Mouse (Mus musculus) heart, embryonic 15.5 days (tissue): ENCODE results near the gene Utrn. TPM values are rescaled to one million over a fixed set of nuclear protein-coding genes. Genes with fewer than 3 reads are reported as not detected.

Source experiments
- ATAC-seq: fragments of 200-750 bp; cut with Nextera tagmentation; replicated peaks from 2 replicates; pipeline ENCODE4 v1.8.0; 2017; ENCODE audit warnings: low read depth, moderate TSS enrichment; ENCODE audit not compliant: insufficient number of reproducible peaks, insufficient read depth, low FRiP score
- H3K27ac ChIP-seq: fragments of 300-500 bp; sonication (generic); 2 replicates; pipeline ENCODE4 v1.5.1; 2015; ENCODE audit warnings: mild to moderate bottlenecking, inconsistent platforms
- H3K27me3 ChIP-seq: fragments of 300-500 bp; sonication (generic); 2 replicates; pipeline ENCODE4 v1.6.1; 2015; ENCODE audit warnings: inconsistent platforms
- H3K36me3 ChIP-seq: fragments of 300-500 bp; sonication (generic); 2 replicates; pipeline ENCODE4 v1.6.1; 2015; ENCODE audit warnings: mild to moderate bottlenecking, inconsistent platforms
- H3K4me1 ChIP-seq: fragments of 300-500 bp; sonication (generic); replicated peaks from 2 replicates; pipeline ENCODE4 v1.6.1; 2015; ENCODE audit warnings: inconsistent platforms
- H3K4me2 ChIP-seq: fragments of 300-500 bp; sonication (generic); 2 replicates; pipeline ENCODE4 v1.6.1; 2015; ENCODE audit warnings: inconsistent platforms, mild to moderate bottlenecking, moderate library complexity
- H3K4me3 ChIP-seq: fragments of 300-500 bp; sonication (generic); 2 replicates; pipeline ENCODE4 v1.5.1; 2015; ENCODE audit warnings: mild to moderate bottlenecking, inconsistent platforms
- H3K9ac ChIP-seq: fragments of 300-500 bp; sonication (generic); 2 replicates; pipeline ENCODE4 v1.6.1; 2015; ENCODE audit warnings: mild to moderate bottlenecking, inconsistent platforms
- H3K9me3 ChIP-seq: fragments of 300-500 bp; sonication (generic); replicated peaks from 2 replicates; pipeline ENCODE4 v1.6.1; 2016; ENCODE audit warnings: inconsistent platforms
- WGBS: fragments of 180-500 bp; shearing (Covaris S2); methylation state at CpG from one replicate; pipeline ENCODE4 v1.1.7; 2015; ENCODE audit warnings: mixed read lengths; 5-methylcytosine and 5-hydroxymethylcytosine counted together
- polyA plus RNA-seq: library from polyadenylated mRNA; unstranded; fragments of >200 nt; fragmentation: Nextera tagmentation; extraction: Ambion mirVana; gene quantifications from 2 replicates; pipeline ENCODE4 v1.2.1, GENCODE M21; 2015

The Utrn gene
- polyA plus RNA-seq, 1 experiment from 2014 or later: 58.8 TPM

- H3K27me3 ChIP-seq: no peaks in the 10 kb centered on the region
- H3K9me3 ChIP-seq: no peaks in the 10 kb centered on the region
- no peaks in the 10 kb centered on the region for H3K36me3 ChIP-seq
- no peak overlapping the region for H3K4me3 ChIP-seq
- no peak overlapping the region for H3K9ac ChIP-seq
- H3K4me1 ChIP-seq: peaks cover 39% of the 10 kb centered on the region
- no peak overlapping the region for H3K27ac ChIP-seq
- ATAC-seq: no peak
- 49% methylated on average over 8 of the region's 8 CpGs for WGBS
- H3K4me2 ChIP-seq: no peak overlapping the region
Measured at GRCm38 (mm10) chr10:12795796-12796509, 73.2 kb downstream of the Utrn start.

GRCm38 (mm10) chr10:12792049-12792448, 77.1 kb downstream of the Utrn start:
- H3K4me1 ChIP-seq: peaks cover 46% of the 10 kb centered on the region
- H3K27ac ChIP-seq: peak overlapping the region; percentile 32
- H3K27me3 ChIP-seq: no peaks in the 10 kb centered on the region
- no peak overlapping the region for H3K9ac ChIP-seq
- H3K4me3 ChIP-seq: no peak overlapping the region
- ATAC-seq: peak; percentile 42; the same call in 1 of the 2 replicates
- WGBS: 34% methylated on average over 6 of the region's 6 CpGs
- H3K4me2 ChIP-seq: no peak overlapping the region
- H3K9me3 ChIP-seq: no peaks in the 10 kb centered on the region
- H3K36me3 ChIP-seq: no peaks in the 10 kb centered on the region

- Histone ChIP-seq H3K36me3 (no peaks in the 10 kb centered on the region), H3K4me3 (no peak overlapping the region), H3K9me3 (no peaks in the 10 kb centered on the region), H3K4me2 (no peak overlapping the region), H3K27ac (no peak overlapping the region), H3K27me3 (no peaks in the 10 kb centered on the region), H3K9ac (no peak overlapping the region), H3K4me1 (peaks cover 34% of the 10 kb centered on the region)
- WGBS: 62% methylated on average over 3 of the region's 3 CpGs
- no peak for ATAC-seq
Measured at GRCm38 (mm10) chr10:12790881-12791280, 78.3 kb downstream of the Utrn start.

GRCm38 (mm10) chr10:12788529-12788928, 80.6 kb downstream of the Utrn start:
- Histone ChIP-seq H3K9me3 (no peaks in the 10 kb centered on the region), H3K4me3 (no peak overlapping the region), H3K4me2 (no peak overlapping the region), H3K9ac (no peak overlapping the region), H3K4me1 (peaks cover 30% of the 10 kb centered on the region), H3K27me3 (no peaks in the 10 kb centered on the region), H3K27ac (peak overlapping the region; percentile 19; the same call in 1 of the 2 replicates), H3K36me3 (0 out of 2 replicates have a peak, but pooled peaks cover 3% of the 10 kb centered on the region)
- ATAC-seq: no peak
- WGBS: 41% methylated on average over 1 of the region's 1 CpGs

- no peak for ATAC-seq
- Histone ChIP-seq H3K9me3 (no peaks in the 10 kb centered on the region), H3K4me2 (no peak overlapping the region), H3K4me3 (no peak overlapping the region), H3K27ac (peak overlapping the region; percentile 19; the same call in 1 of the 2 replicates), H3K9ac (no peak overlapping the region), H3K4me1 (peaks cover 30% of the 10 kb centered on the region), H3K27me3 (no peaks in the 10 kb centered on the region), H3K36me3 (0 out of 2 replicates have a peak, but pooled peaks cover 3% of the 10 kb centered on the region)
- WGBS: 60% methylated on average over 6 of the region's 6 CpGs
Measured at GRCm38 (mm10) chr10:12787965-12788364, 81.2 kb downstream of the Utrn start.

GRCm38 (mm10) chr10:12785299-12785698, 83.9 kb downstream of the Utrn start:
- WGBS: 91% methylated on average over 5 of the region's 5 CpGs
- Histone ChIP-seq H3K9me3 (no peaks in the 10 kb centered on the region), H3K27me3 (no peaks in the 10 kb centered on the region), H3K4me1 (peaks cover 11% of the 10 kb centered on the region), H3K9ac (no peak overlapping the region), H3K4me2 (no peak overlapping the region), H3K36me3 (0 out of 2 replicates have a peak, but pooled peaks cover 3% of the 10 kb centered on the region), H3K4me3 (no peak overlapping the region), H3K27ac (no peak overlapping the region)
- no peak for ATAC-seq

- H3K4me1 ChIP-seq: no peaks in the 10 kb centered on the region
- no peak for ATAC-seq
- no peaks in the 10 kb centered on the region for H3K9me3 ChIP-seq
- 0 out of 2 replicates have a peak, but pooled peaks cover 3% of the 10 kb centered on the region for H3K36me3 ChIP-seq
- peak overlapping the region; percentile 36; the same call in 1 of the 2 replicates for H3K27ac ChIP-seq
- H3K4me3 ChIP-seq: no peak overlapping the region
- H3K9ac ChIP-seq: no peak overlapping the region
- no peaks in the 10 kb centered on the region for H3K27me3 ChIP-seq
- H3K4me2 ChIP-seq: no peak overlapping the region
- WGBS: 67% methylated on average over 4 of the region's 4 CpGs
Measured at GRCm38 (mm10) chr10:12781381-12781907, 87.7 kb downstream of the Utrn start.

GRCm38 (mm10) chr10:12773178-12773577, 96.0 kb downstream of the Utrn start:
- Histone ChIP-seq H3K4me1 (peaks cover 7% of the 10 kb centered on the region), H3K9ac (no peak overlapping the region), H3K27me3 (no peaks in the 10 kb centered on the region), H3K9me3 (no peaks in the 10 kb centered on the region), H3K4me2 (no peak overlapping the region), H3K36me3 (no peaks in the 10 kb centered on the region), H3K27ac (no peak overlapping the region), H3K4me3 (no peak overlapping the region)
- 20% methylated on average over 6 of the region's 6 CpGs for WGBS
- 0 out of 2 replicates have a peak, but pooled peaks have one; percentile 27 for ATAC-seq

- Histone ChIP-seq H3K4me2 (no peak overlapping the region), H3K4me3 (no peak overlapping the region), H3K27me3 (no peaks in the 10 kb centered on the region), H3K9ac (no peak overlapping the region), H3K36me3 (no peaks in the 10 kb centered on the region), H3K9me3 (no peaks in the 10 kb centered on the region), H3K27ac (no peak overlapping the region), H3K4me1 (peaks cover 7% of the 10 kb centered on the region)
- no peak for ATAC-seq
- 87% methylated on average over 2 of the region's 2 CpGs for WGBS
Measured at GRCm38 (mm10) chr10:12771511-12771910, 97.7 kb downstream of the Utrn start.

- Histone ChIP-seq H3K4me3 (no peak overlapping the region), H3K9ac (no peak overlapping the region), H3K9me3 (no peaks in the 10 kb centered on the region), H3K36me3 (peaks cover 8% of the 10 kb centered on the region; the same call in 1 of the 2 replicates), H3K4me1 (peaks cover 10% of the 10 kb centered on the region), H3K27ac (no peak overlapping the region), H3K27me3 (no peaks in the 10 kb centered on the region), H3K4me2 (no peak overlapping the region)
- WGBS: 63% methylated on average over 3 of the region's 3 CpGs
- no peak for ATAC-seq
Measured at GRCm38 (mm10) chr10:12762668-12763067, 106.5 kb downstream of the Utrn start.

- H3K4me1 ChIP-seq: peaks cover 10% of the 10 kb centered on the region
- H3K4me3 ChIP-seq: no peak overlapping the region
- ATAC-seq: no peak
- peaks cover 4% of the 10 kb centered on the region; the same call in 1 of the 2 replicates for H3K36me3 ChIP-seq
- no peak overlapping the region for H3K9ac ChIP-seq
- 72% methylated on average over 6 of the region's 6 CpGs for WGBS
- no peak overlapping the region for H3K27ac ChIP-seq
- H3K9me3 ChIP-seq: no peaks in the 10 kb centered on the region
- H3K27me3 ChIP-seq: no peaks in the 10 kb centered on the region
- no peak overlapping the region for H3K4me2 ChIP-seq
Measured at GRCm38 (mm10) chr10:12758702-12758988, 110.5 kb downstream of the Utrn start.
